Mouse (Mus musculus) G1E-ER4 (cell line): Measurements from ENCODE around the gene Plce1. TPM values are rescaled to one million over a fixed set of nuclear protein-coding genes. Genes with fewer than 3 reads are reported as not detected.

ENCODE experiments used
- GATA1 ChIP-seq: IDR thresholded peaks from one replicate; pipeline ENCODE4 v1.8.0; 2012; ENCODE audit warnings: low read length, inconsistent platforms
- polyA plus RNA-seq: library from polyadenylated mRNA; stranded (reverse); fragments of >175 nt; gene quantifications from 2 replicates; pipeline ENCODE4 v1.2.3, GENCODE M21; 2012

The Plce1 gene
- polyA plus RNA-seq, 1 experiment = not detected

GRCm38 (mm10) chr19:38706449-38706848, 225.5 kb downstream of the Plce1 start:
- TF ChIP-seq GATA1 = no peak

GRCm38 (mm10) chr19:38709376-38709775, 228.5 kb downstream of the Plce1 start:
- no peak for TF ChIP-seq GATA1

- no peak for TF ChIP-seq GATA1
Observed at GRCm38 (mm10) chr19:38721808-38722207, 240.9 kb downstream of the Plce1 start.

- TF ChIP-seq GATA1 = no peak
Observed at GRCm38 (mm10) chr19:38722982-38723381, 242.1 kb downstream of the Plce1 start.

- no peak for TF ChIP-seq GATA1
Observed at GRCm38 (mm10) chr19:38723969-38724368, 243.1 kb downstream of the Plce1 start.

GRCm38 (mm10) chr19:38728842-38729241, 247.9 kb downstream of the Plce1 start:
- TF ChIP-seq GATA1 = no peak

- TF ChIP-seq GATA1 = no peak
Observed at GRCm38 (mm10) chr19:38729264-38729663, 248.4 kb downstream of the Plce1 start.

- no peak for TF ChIP-seq GATA1
Observed at GRCm38 (mm10) chr19:38744546-38744945, 263.6 kb downstream of the Plce1 start.

- no peak for TF ChIP-seq GATA1
Observed at GRCm38 (mm10) chr19:38745810-38746491, 265.0 kb downstream of the Plce1 start.

GRCm38 (mm10) chr19:38746492-38747014, 265.6 kb downstream of the Plce1 start:
- no peak for TF ChIP-seq GATA1

GRCm38 (mm10) chr19:38750192-38750591, 269.3 kb downstream of the Plce1 start:
- TF ChIP-seq GATA1 = no peak

- TF ChIP-seq GATA1 = no peak
Observed at GRCm38 (mm10) chr19:38757161-38757560, 276.3 kb downstream of the Plce1 start.

- TF ChIP-seq GATA1 = no peak
Observed at GRCm38 (mm10) chr19:38758056-38758455, 277.1 kb downstream of the Plce1 start.

GRCm38 (mm10) chr19:38758685-38759472, 278.0 kb downstream of the Plce1 start:
- TF ChIP-seq GATA1 = no peak

GRCm38 (mm10) chr19:38760441-38760840, 279.5 kb downstream of the Plce1 start:
- no peak for TF ChIP-seq GATA1

GRCm38 (mm10) chr19:38766306-38766705, 285.4 kb downstream of the Plce1 start:
- no peak for TF ChIP-seq GATA1

GRCm38 (mm10) chr19:38775548-38775947, 294.6 kb downstream of the Plce1 start:
- TF ChIP-seq GATA1 = no peak
